13 mouse cellular contexts compared by ENCODE assay signal in the genomic region with DNA sequence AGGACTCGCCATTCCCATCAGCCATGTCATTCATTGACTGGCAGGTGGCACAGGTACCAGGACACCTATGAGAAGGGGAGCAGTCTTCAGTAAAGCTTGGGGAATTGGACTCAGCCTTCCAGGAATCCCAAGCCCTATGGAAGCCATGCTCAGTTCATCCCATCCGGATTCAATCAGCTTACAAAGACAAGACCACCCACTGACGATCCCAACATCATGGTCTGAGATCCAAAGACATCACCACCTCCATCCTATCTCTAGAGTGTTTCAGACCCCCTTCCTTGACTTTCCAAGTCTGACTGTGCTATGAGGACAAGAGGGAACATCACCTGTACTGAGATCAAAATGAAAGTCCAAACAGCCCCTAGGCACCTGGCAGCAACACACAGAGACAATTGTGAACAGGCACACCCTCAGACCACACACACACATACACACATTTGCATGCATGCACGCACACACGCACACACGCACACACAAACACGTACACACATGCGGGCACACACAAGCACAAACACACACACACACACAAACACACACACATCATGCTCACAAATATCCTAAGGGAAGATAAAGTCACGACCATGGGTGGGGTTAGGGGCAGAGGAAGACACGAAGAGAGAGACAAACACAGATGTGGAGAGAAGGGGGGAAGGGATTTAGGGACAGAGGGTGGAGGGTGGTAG. TPM values are rescaled to one million over a fixed set of nuclear protein-coding genes. Genes with fewer than 3 reads are reported as not detected.
DNase-seq lines count a peak whose midpoint lies in the region; ATAC-seq and TF ChIP-seq lines count a peak whose summit lies in the region.
"Not testable (repeated sequence)": the region's sequence is repeated elsewhere in the genome, so short reads cannot be mapped to it uniquely, and the experiment has no call there.
"Had no signal": no experiment of that assay in that cellular context is flagged by ENCODE, and none has a peak within 500 bp of the region (broad histone marks: within the 10 kb centered on the region; RNA-seq: fewer than 3 reads in every experiment).

No protein-coding gene starts in this region.

- intact Hi-C loops in heart, adult 2 months (cut with DNase I), result not testable (repeated sequence)

- not testable (repeated sequence) for H3K4me1 ChIP-seq in forebrain, embryonic 13.5 days; heart, adult 2 months (ENCODE audit: control insufficient read depth, insufficient read depth, low read length); hindbrain, embryonic 13.5 days (replicated peaks); kidney, embryonic 16.5 days (ENCODE audit: insufficient read depth, low read length); liver, embryonic 15.5 days (replicated peaks); midbrain, embryonic 11.5 days (ENCODE audit: control insufficient read depth, insufficient read depth, low read length)

- H3K9me3 ChIP-seq in forebrain, embryonic 13.5 days (replicated peaks), result peaks cover 24% of the 10 kb centered on the region
- H3K9me3 ChIP-seq in hindbrain, embryonic 13.5 days, result peaks cover 20% of the 10 kb centered on the region
- peaks cover 15% of the 10 kb centered on the region for H3K9me3 ChIP-seq in kidney, embryonic 16.5 days (ENCODE audit: low read length)
- H3K9me3 ChIP-seq in liver, embryonic 15.5 days (replicated peaks), result peaks cover 14% of the 10 kb centered on the region
- H3K9me3 ChIP-seq in midbrain, embryonic 11.5 days (ENCODE audit: control insufficient read depth, low read length), result not testable (repeated sequence)

- peak; percentile 40 to 52 for DNase-seq in heart, adult 2 months
- not testable (repeated sequence) for DNase-seq in midbrain, embryonic 11.5 days (ENCODE audit: low spot score, missing footprints)

- WGBS in forebrain, embryonic 13.5 days, result 78% methylated on average over 10 of the region's 10 CpGs
- WGBS in heart, adult 2 months, result 71% methylated on average over 10 of the region's 10 CpGs
- WGBS in hindbrain, embryonic 13.5 days, result 78% methylated on average over 10 of the region's 10 CpGs
- 81% methylated on average over 9 of the region's 10 CpGs for WGBS in kidney, embryonic 16.5 days
- 53% methylated on average over 10 of the region's 10 CpGs for WGBS in liver, embryonic 15.5 days (ENCODE audit: insufficient replicate concordance)
- 79% methylated on average over 9 of the region's 10 CpGs for WGBS in midbrain, embryonic 11.5 days

- not testable (repeated sequence) for TF ChIP-seq EP300 in heart, adult 2 months (IDR thresholded peaks at IDR 0.05; ENCODE audit: insufficient read depth, low read depth, low read length)

- not testable (repeated sequence) for TF ChIP-seq CTCF in heart, adult 2 months (IDR thresholded peaks at IDR 0.05)

- not testable (repeated sequence) for TF ChIP-seq POLR2A in heart, adult 2 months (IDR thresholded peaks at IDR 0.05; ENCODE audit: insufficient read depth, low read depth, low read length)

- not testable (repeated sequence) for H3K4me2 ChIP-seq in forebrain, embryonic 13.5 days; hindbrain, embryonic 13.5 days; kidney, embryonic 16.5 days (replicated peaks; ENCODE audit: low read depth, low read length); liver, embryonic 15.5 days; midbrain, embryonic 11.5 days

- not testable (repeated sequence) for H3K9ac ChIP-seq in forebrain, embryonic 13.5 days; heart, adult 2 months (ENCODE audit: low read depth, low read length); hindbrain, embryonic 13.5 days; kidney, embryonic 16.5 days (replicated peaks; ENCODE audit: low read length); liver, embryonic 15.5 days; midbrain, embryonic 11.5 days (ENCODE audit: low read length)

- not testable (repeated sequence) for H3K27me3 ChIP-seq in forebrain, embryonic 13.5 days; heart, adult 2 months (ENCODE audit: control insufficient read depth, insufficient read depth, low read length); hindbrain, embryonic 13.5 days; kidney, embryonic 16.5 days (ENCODE audit: insufficient read depth, low read length); liver, embryonic 15.5 days; midbrain, embryonic 11.5 days (ENCODE audit: control insufficient read depth, insufficient read depth, low read length)

- not testable (repeated sequence) for H3K27ac ChIP-seq in forebrain, embryonic 13.5 days; heart, adult 2 months; hindbrain, embryonic 13.5 days; kidney, embryonic 16.5 days (ENCODE audit: low read length); liver, embryonic 15.5 days (replicated peaks); midbrain, embryonic 11.5 days (ENCODE audit: low read depth, low read length)

- not testable (repeated sequence) for H3K4me3 ChIP-seq in forebrain, embryonic 13.5 days; heart, adult 2 months; hindbrain, embryonic 13.5 days; kidney, embryonic 16.5 days (ENCODE audit: low read length); liver, embryonic 15.5 days (replicated peaks); midbrain, embryonic 11.5 days (ENCODE audit: low read depth, low read length)

- H3K79me2 ChIP-seq in heart, adult 2 months (replicated peaks; ENCODE audit: control insufficient read depth, insufficient read depth, low read length), result not testable (repeated sequence)

- H3K36me3 ChIP-seq in forebrain, embryonic 13.5 days (ENCODE audit: poor library complexity, severe bottlenecking); heart, adult 2 months (ENCODE audit: control insufficient read depth, insufficient read depth, low read length); hindbrain, embryonic 13.5 days; kidney, embryonic 16.5 days (ENCODE audit: insufficient read depth, low read length); liver, embryonic 15.5 days (replicated peaks); midbrain, embryonic 11.5 days (ENCODE audit: control insufficient read depth, insufficient read depth, low read length): not testable (repeated sequence)

- ATAC-seq in cerebellum, adult (ENCODE audit: insufficient number of reproducible peaks, low FRiP score, low TSS enrichment), result peak; percentile 29
- ATAC-seq in forebrain, embryonic 13.5 days, result peak; percentile 44
- peak; percentile 49 for ATAC-seq in hindbrain, embryonic 13.5 days (ENCODE audit: low FRiP score)
- peak; percentile 47 for ATAC-seq in kidney, embryonic 16.5 days (ENCODE audit: low FRiP score, low TSS enrichment)
- ATAC-seq in liver, embryonic 15.5 days (ENCODE audit: insufficient read depth), result peak; percentile 21
- ATAC-seq in midbrain, embryonic 11.5 days (ENCODE audit: low FRiP score), result peak; percentile 50
- ATAC-seq in neutrophil, adult 5-6 weeks (ENCODE audit: extremely low read depth, insufficient number of reproducible peaks, low FRiP score, poor library complexity, severe bottlenecking), result peak; percentile 5

RNA-seq across cellular contexts. Expression of a gene that starts 0.7 kb away (rescaled TPM):
- polyA plus RNA-seq in forebrain, embryonic 13.5 days (2015; fragmentation: Nextera tagmentation; extraction: Ambion mirVana), result not detected in 2 replicates
- not detected for total RNA-seq in heart, adult 2 months (2021)
- not detected in 2 replicates for polyA plus RNA-seq in heart, adult 2 months (2012; rRNA removed)
- polyA plus RNA-seq in hindbrain, embryonic 13.5 days (2015; fragmentation: Nextera tagmentation; extraction: Ambion mirVana), result not detected in 2 replicates
- not detected in 2 replicates for polyA plus RNA-seq in kidney, embryonic 16.5 days (2015; fragmentation: Nextera tagmentation; extraction: Ambion mirVana)
- not detected in 2 replicates for polyA plus RNA-seq in liver, embryonic 15.5 days (2015; fragmentation: Nextera tagmentation; extraction: Ambion mirVana)
- not detected in 2 replicates for polyA plus RNA-seq in midbrain, embryonic 11.5 days (2014; fragmentation: Nextera tagmentation; extraction: Ambion mirVana)
- 0.47 TPM in 1 of 2 replicates, not detected in the other for total RNA-seq in neutrophil, adult 5-6 weeks (2017)
- total RNA-seq: gastrocnemius, postnatal 14 days; left cerebral cortex, postnatal 36 days had no signal
- polyA plus RNA-seq: inflammation-experienced regulatory T-cells, adult 6 months; midbrain, embryonic 10.5 days; small intestine, adult 2 months had no signal

RNA-seq across cellular contexts. Expression of a gene that starts 3.3 kb away (rescaled TPM):
- polyA plus RNA-seq in forebrain, embryonic 13.5 days (2015; fragmentation: Nextera tagmentation; extraction: Ambion mirVana), result not detected in 2 replicates
- total RNA-seq in heart, adult 2 months (2021), result not detected
- polyA plus RNA-seq in heart, adult 2 months (2012; rRNA removed), result not detected in 2 replicates
- polyA plus RNA-seq in hindbrain, embryonic 13.5 days (2015; fragmentation: Nextera tagmentation; extraction: Ambion mirVana), result not detected in 2 replicates
- polyA plus RNA-seq in kidney, embryonic 16.5 days (2015; fragmentation: Nextera tagmentation; extraction: Ambion mirVana), result not detected in 2 replicates
- not detected in 2 replicates for polyA plus RNA-seq in liver, embryonic 15.5 days (2015; fragmentation: Nextera tagmentation; extraction: Ambion mirVana)
- not detected in 2 replicates for polyA plus RNA-seq in midbrain, embryonic 11.5 days (2014; fragmentation: Nextera tagmentation; extraction: Ambion mirVana)
- 0.23 TPM in 1 of 2 replicates, not detected in the other for total RNA-seq in neutrophil, adult 5-6 weeks (2017)
- total RNA-seq: gastrocnemius, postnatal 14 days; left cerebral cortex, postnatal 36 days had no signal
- polyA plus RNA-seq: inflammation-experienced regulatory T-cells, adult 6 months; midbrain, embryonic 10.5 days; small intestine, adult 2 months had no signal

RNA-seq across cellular contexts. Expression of a gene that starts 8.5 kb away (rescaled TPM):
- not detected in 2 replicates for polyA plus RNA-seq in forebrain, embryonic 13.5 days (2015; fragmentation: Nextera tagmentation; extraction: Ambion mirVana)
- not detected for total RNA-seq in heart, adult 2 months (2021)
- not detected in 2 replicates for polyA plus RNA-seq in heart, adult 2 months (2012; rRNA removed)
- polyA plus RNA-seq in hindbrain, embryonic 13.5 days (2015; fragmentation: Nextera tagmentation; extraction: Ambion mirVana), result not detected in 2 replicates
- not detected in 2 replicates for polyA plus RNA-seq in kidney, embryonic 16.5 days (2015; fragmentation: Nextera tagmentation; extraction: Ambion mirVana)
- not detected in 2 replicates for polyA plus RNA-seq in liver, embryonic 15.5 days (2015; fragmentation: Nextera tagmentation; extraction: Ambion mirVana)
- polyA plus RNA-seq in midbrain, embryonic 11.5 days (2014; fragmentation: Nextera tagmentation; extraction: Ambion mirVana), result not detected in 2 replicates
- total RNA-seq in neutrophil, adult 5-6 weeks (2017), result not detected in 2 replicates
- total RNA-seq: gastrocnemius, postnatal 14 days; left cerebral cortex, postnatal 36 days had no signal
- polyA plus RNA-seq: inflammation-experienced regulatory T-cells, adult 6 months; midbrain, embryonic 10.5 days; small intestine, adult 2 months had no signal

RNA-seq across cellular contexts. Expression of a gene that starts 22.1 kb away (rescaled TPM):
- 73.0 and 86.7 TPM in 2 replicates for polyA plus RNA-seq in forebrain, embryonic 13.5 days (2015; fragmentation: Nextera tagmentation; extraction: Ambion mirVana)
- total RNA-seq in heart, adult 2 months (2021), result 10 to 100 TPM; 22.6 to 29.3 TPM
- polyA plus RNA-seq in heart, adult 2 months (2012; rRNA removed), result 7.9 and 12.2 TPM in 2 replicates
- 88.4 and 99.6 TPM in 2 replicates for polyA plus RNA-seq in hindbrain, embryonic 13.5 days (2015; fragmentation: Nextera tagmentation; extraction: Ambion mirVana)
- polyA plus RNA-seq in kidney, embryonic 16.5 days (2015; fragmentation: Nextera tagmentation; extraction: Ambion mirVana), result 48.8 and 49.3 TPM in 2 replicates
- 15.3 and 18.8 TPM in 2 replicates for polyA plus RNA-seq in liver, embryonic 15.5 days (2015; fragmentation: Nextera tagmentation; extraction: Ambion mirVana)
- polyA plus RNA-seq in midbrain, embryonic 11.5 days (2014; fragmentation: Nextera tagmentation; extraction: Ambion mirVana), result 46.5 and 51.9 TPM in 2 replicates
- total RNA-seq in neutrophil, adult 5-6 weeks (2017), result 60.5 and 62.7 TPM in 2 replicates
